Mouse (Mus musculus) mature B cell (primary cell): ENCODE results near the gene Lrp8.

Experiments used
- in situ Hi-C: fragments of 300-500 bp; cut with MboI; formaldehyde crosslinking; loops from 2 replicates; pipeline ENCODE4 v1.14.3; 2019

Lrp8 gene

DNA sequence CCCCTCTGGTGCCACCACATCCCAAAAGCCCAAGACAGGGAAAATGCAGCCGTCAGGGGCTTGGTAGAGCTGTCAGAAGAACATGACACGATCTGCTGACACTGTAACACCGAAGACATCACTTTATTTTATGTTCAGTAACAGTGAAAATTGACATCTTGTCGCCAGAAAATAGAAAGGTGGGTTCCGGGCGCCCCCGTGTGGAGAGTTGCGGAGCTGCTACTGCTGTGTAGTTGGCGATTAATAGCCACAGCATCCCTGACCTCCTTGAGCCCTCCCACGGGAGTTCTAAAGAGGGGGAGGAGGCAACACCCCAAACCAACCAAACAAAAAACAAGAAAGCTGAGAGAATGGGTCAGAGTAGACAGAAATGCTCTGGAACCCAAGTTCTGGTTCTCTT is 42.9 kb downstream of the Lrp8 start:
- in situ Hi-C loops: no loop called here

DNA sequence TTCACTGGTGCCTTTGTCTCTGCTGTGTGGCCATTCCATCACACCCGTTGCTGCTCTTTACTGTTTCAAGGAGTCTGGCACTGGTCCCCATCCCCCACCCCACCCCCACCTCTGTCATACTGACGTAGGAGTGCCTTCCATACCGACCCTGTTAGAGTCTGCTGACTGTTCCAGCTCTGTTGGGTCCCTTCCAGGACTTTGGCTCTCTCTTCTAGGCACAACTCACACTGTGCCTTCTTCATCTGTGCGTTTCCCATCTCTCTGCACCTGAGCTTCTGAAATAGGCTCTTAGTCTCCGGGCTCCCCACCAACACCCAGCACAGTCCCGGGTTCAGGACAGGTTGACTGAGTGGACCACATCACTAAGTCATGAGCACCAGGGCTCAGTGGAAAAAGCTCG is 44.7 kb downstream of the Lrp8 start:
- in situ Hi-C loops: no loop called here

DNA sequence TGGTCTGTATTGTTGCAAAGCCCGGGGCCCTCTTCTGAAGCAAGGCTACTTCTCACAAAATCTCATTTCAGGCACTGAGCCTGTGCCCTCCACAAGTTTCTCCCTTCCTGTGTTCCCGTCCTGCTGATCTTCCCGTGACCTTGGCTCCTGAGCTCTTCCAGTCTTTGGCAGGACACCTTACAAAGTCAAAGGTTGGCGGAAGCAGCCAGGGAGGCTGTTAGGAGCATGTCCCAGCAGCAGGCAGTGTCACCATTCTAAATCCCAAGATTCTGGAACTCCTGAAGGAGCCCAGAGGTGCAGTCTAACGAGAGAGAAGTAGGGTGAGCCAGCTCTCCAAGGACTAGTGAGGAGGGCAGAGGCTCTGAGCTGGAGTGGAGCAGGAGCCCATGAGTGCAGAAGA is 46.5 kb downstream of the Lrp8 start:
- in situ Hi-C loops: no loop called here

DNA sequence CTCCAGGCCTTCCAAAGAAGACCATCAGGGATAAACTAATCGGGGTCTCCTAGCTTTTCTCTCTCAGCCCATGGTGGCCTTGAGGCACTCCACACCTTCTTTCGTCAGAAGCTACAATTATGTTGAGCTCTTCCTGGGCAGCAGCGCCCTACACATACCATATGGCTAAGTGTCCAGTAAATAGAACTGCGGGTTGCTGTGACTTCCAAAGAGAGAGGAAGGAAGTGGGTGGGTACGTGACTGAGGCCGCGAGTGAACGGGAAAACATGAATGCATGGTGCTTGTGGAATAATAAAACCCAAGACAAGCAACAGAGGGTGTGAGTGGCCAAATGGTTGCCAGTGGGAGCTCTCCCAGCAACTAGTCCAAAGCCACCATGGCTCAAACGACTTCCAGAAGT is 47.6 kb downstream of the Lrp8 start:
- in situ Hi-C loops: no loop called here

DNA sequence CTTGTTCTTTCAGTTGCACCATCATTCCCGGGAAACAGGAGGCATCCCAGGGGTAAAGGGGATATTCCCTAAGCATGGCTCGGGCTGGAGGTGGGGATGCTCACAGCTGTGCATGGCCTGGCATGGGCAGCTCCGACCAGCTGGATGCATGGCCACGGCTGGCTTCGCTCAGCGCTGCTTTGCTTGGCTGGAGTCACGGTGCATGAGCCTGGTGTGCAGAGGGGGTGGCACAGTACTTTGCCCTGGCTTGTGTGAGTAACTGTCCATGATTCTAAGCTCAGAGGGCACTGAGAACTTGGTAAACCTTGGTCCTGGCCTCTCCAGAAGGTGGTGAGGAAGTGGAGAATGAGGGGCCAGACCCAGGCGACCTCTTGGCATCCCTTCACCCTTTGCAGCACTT is 48.0 kb downstream of the Lrp8 start:
- in situ Hi-C loops: no loop called here

DNA sequence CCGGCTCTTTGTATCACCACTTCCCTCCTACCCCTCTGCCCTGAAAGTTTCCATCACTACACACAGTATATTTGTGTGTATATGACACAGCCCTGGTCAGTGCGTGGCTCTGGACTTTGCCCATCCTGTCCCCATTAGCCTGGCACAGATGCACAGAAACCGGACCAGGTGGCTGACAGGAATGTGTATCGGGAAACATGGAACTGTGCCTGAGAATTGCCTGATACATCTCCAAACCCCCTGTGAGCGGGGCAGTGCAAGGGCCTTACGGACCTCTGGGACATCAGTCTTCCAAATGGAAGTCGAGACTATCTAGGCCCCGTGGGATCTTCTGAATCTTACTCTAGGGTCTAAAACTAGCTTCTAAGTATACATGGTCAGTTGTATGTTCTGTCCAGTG is 51.3 kb downstream of the Lrp8 start:
- in situ Hi-C loops: no loop called here

DNA sequence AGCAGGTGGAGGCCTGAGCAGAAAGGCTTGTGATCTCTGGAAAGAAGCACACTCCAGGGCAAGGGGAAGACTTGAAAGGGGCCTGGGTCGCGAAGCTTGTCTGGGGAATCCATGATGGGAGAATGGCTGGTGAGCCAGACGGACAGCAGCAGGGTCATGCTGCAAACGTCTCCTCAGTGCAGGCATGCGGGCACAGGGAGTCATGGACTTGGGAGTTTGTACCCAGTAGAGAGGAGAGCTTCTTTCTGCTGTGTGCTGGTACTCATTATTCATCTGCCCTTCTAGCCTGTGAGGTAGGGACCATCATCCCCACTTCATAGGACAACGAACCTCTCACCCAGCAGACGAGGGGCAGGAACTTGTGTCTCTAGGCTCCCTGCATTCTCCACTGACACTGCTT is 51.8 kb downstream of the Lrp8 start:
- in situ Hi-C loops: no loop called here

DNA sequence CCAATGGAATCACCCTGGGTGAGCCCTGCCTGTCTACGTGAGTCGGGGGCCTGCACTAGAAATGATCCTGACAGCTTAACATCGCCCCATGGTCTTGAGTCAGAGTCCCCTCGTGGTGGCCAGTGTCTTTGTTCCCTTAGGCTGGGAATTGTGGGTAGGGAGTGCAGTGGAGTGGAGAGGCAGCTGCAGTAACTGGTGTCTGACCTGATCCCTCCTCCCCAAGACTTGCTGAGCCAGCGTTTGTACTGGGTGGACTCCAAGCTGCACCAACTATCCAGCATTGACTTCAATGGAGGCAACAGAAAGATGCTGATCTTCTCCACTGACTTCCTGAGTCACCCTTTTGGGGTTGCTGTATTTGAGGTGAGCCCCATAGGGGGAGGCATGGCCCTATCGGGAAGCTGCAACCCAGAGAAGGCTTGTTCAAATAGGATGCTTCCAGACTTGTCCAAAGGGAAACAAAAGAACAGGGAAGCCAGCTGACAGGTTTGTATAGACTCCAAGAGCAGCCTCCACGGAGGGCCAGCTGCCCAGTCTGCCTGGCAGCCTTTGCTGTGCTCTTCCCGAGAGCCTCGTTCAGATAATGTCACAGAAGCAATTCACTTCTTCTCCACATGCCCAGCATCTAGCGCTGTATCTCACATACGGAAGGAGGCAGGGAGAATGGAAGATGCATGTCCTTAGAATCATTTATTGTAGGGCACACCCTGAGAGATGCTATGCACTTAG is 55.1 kb downstream of the Lrp8 start:
- in situ Hi-C loops: no loop called here

DNA sequence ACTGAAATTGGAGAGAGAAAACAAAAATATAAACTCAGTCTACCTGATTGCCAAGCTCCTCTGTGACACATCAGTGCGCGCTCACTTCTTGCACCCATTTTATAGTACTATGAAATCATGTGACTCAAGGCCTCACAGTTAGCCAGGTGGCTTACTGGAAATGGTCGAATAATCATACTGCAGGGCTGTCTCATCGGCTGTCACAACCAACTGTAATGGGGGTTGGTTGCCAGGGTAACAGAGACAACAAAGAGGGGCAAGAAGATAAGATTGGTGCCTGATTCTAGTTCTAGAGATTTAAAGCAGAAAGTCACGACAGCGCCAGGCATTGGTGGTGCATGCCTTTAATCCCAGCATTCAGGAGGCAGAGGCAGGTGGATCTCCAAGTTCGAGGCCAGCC is 56.9 kb downstream of the Lrp8 start:
- in situ Hi-C loops: no loop called here

DNA sequence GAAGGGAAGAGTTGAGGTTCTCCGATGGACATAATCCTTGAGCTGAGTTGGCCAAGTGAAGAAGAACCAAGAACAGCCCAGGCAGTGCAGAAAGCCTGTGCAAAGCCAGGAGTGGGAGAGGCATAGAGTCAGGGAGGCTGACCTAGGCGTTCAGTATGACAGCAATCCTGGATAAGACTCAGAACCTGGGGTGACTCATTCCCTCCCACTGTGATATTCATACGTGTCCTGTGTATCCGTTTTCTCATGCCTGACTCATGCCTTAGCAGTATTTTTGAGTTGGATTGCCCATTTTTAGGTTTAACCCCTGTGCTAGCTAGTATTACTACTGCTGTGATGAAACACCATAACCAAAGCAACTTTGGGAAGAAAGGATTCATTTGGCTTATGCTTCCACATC is 62.8 kb downstream of the Lrp8 start:
- in situ Hi-C loops: no loop called here

DNA sequence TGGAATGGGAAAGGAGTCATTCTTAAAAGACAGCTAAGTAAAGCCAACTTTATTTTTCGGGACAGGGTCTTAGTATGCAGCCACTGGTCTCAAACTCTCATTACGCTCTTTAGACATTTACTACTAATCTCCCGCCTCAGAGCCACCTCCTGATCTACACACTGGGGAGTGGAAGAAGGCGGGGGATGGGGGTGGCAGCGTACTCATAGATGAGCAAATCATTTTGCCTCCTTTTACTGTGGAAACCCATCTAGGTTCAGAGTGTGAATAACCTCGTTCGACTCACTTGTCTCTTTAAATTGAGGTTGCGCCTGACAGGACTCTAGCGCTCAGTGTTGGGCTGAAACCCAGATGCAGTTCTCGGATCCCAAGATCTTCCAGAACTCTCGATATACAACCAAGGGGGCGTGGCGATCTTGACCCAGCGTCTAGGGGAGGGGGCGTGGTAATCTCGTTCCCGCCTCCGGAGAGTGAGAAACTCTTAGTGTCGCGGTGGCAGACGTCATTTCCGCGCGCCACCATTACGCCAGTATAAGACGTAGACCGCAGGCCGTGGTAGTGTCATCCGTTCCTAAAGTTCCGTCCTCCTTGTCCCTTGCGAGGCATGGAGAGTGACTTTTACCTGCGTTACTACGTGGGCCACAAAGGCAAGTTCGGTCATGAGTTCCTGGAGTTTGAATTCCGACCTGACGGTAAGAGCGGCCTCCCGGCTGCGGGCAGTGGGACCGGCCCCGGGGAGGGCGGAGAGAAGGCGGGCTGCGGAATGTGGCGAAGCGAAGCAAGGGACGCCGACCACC is 77.4 kb downstream of the Lrp8 start, which contains the start of gene Magoh:
Gene Magoh (plus strand): TSS at position 502 of the 797 bp plus-strand sequence.
- in situ Hi-C loops: no loop called here

DNA sequence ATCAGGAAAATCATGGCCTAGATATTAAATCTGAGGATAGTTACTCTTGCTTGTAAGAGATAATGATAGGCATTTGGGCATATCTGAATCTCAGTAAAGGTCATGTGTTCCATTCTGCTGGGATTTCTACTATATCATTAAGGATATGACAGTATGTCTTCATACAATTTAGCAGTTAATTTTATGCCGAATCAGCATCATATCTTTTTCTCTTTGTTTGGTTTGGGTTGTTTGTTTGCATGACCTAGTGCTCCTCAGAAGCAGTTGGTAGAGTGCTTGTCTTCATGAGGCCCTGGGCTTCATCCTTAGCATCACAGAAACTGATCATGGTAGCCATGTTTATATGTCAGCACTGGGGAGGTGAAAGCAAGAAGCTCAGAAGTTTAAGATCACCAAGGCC is 79.6 kb downstream of the Lrp8 start:
- in situ Hi-C loops: no loop called here

DNA sequence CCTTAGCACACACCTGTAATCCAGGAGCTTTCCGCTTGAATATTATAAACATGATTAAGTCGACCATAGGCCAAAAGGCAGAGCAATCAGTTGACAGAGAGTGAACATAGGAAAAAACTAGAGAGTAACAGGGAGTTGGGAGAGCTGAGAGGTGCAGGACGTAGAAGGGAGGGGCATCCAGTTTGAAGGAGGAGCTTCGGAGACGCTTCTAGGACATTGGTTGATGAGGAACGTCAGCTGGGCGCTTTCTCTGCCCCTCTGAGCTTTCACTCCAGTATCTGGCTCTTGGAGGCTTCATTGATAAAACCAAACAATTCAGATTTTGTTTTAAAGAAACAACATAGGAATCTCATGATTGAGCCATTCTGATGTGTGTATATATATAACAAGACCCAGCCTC is 84.3 kb downstream of the Lrp8 start:
- in situ Hi-C loops: no loop called here

DNA sequence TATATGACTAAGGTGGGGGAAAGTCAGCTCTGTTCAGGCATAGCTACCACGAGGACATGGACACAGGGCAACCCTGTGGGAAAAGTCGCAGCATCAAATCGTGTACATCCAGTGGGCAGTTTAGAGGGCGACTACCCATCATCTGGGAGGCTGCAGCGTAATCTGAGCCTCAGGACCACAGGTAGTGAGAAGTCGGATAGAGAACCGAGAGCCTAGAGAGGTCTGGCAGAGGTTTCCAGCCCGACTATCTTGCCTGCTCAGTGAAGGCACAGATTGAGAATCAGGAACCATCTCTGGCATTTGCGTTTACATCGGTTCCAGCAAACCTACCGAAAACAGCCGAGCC is 87.3 kb downstream of the Lrp8 start:
- in situ Hi-C loops: no loop called here

DNA sequence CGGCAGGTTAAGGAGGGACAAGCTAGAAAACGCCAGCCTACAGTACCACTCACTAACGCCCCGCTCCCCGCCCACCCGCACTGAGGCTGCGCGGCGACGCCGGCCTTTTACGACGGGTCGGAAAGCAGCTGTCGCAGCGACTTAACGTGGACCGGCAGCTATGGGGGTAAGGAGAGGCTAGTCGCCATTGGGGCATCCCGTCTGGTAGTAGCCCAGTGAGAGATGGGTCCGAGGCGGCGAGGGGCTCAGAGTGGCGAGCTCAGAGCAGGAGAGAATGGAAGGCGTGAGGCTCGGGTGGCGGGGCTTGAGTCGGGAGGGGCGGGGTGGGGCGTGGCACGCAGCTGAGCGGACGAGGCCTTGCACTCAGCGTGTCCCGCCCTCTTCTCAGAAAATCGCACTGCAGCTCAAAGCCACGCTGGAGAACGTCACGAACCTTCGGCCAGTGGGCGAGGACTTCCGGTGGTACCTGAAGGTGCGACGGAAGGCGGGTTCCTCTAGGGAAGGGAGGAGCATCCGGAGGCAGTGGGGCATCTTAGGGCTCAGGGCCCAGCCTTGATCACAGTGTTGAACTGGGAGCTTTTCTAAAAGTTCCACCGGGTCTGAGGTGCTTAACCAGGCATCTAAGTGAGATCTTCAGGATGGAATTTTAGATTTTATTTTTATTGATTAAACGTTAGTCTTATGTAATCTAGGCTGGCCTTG is 87.8 kb downstream of the Lrp8 start, which contains the start of gene 0610037L13Rik:
Gene 0610037L13Rik (plus strand): TSS at position 83 of the 702 bp plus-strand sequence.
- in situ Hi-C loops: no loop called here

DNA sequence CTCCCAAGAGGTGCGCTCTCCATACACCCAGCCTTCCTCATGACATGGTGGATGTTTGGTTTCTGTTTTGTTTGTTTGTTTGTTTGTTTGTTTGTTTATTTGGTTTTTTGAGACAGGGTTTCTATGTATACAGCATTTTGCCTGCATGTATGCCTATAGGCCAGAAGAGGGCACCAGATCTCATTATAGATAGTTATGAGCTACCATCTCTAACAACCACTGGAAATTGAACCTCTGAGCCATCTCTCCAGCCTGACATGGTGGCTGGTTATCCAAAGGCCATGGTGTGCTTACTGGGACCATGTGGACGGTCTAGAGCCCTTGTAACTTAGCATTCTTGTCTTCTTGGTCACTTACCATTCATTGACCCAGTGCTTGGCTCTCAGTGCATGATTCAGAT is 90.6 kb downstream of the Lrp8 start:
- in situ Hi-C loops: no loop called here

DNA sequence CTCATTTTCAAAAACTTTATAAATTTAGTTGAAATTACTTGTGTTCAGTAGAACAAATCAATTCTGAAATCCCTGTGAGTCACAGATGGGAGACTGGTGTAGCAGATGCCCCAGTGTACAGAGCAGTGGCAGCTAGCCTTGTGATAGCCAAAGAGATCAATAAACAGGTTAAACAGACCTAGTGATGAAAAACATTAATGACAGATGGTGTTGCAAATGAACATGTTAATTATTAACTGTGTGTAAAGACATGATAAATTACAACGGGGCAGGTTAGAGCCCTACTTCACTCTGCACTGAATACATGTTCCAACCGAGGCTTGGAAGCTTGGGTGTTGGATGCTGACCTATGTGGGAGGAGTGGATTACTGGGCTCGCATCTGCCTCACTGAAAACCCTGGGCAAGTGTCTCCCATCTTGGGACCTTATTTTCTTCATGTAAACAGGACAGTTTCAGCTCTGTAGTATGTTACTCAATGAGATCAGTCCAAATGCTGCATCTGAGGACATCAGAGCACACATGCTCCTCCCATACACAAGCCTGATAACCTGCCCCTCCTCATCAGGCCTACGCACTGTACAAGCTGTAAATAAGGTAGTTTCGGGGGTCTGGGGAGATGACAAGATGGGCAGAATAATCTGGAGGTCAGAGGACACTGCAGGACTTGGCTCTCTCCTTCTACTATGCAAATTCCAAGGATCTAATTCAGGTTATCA is 97.3 kb downstream of the Lrp8 start:
- in situ Hi-C loops: no loop called here

DNA sequence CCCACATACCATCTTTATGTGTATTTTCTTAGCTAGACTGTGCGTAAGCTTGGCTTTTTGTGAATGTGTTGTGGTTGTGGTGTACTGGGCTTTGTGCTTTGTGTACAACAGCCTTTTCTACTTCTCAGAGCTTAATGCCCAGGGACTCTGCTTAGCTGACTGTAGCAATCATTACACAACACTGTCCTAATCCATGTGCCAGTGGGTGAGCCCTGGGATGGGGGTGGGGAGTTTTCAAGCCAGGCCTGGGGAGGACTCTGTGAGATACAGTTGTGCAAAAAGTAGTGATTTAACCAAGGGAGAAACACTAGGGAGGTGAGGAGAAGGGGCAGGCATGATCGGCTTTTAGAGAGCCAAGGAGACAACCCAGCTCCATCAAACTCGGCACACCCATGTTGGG is 98.1 kb downstream of the Lrp8 start:
- in situ Hi-C loops: no loop called here

DNA sequence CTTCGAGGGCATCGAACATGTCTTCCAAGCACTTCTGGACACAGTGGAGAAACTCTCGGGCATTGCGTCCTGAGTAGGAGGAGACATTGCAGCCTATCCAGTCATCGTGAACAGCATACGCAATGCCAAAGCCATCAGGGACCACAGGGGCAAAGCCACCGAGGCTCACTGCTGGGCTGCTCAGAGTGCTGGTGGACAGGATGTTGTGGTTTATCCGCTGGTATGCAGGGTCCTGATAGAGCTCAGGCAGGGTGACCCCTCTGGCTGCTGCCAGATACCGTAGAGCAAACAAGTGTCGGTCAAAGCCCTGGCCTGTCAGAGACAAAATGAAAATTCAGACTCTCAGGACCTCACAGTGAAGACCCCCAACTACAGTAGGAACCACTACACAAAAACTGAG is 102.2 kb downstream of the Lrp8 start:
- in situ Hi-C loops: no loop called here

DNA sequence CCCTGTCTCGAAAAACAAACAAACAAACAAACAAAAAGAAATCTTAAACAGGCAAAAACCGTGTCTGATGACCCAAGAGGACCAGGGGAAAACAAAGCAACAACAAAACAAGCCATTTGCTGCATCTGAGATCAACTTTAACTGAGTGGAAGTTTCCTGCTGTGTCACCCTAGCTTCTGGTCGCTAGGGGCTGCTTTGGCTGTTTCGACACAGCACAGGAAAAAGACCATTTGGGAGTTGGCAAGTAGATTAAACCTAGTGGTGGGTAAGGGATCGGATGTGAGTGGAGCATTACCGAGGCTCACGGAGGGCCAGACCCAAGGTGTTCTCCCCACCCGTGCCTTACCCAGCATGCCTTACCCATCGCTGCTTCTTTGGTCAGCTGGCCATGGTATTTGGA is 104.5 kb downstream of the Lrp8 start:
- in situ Hi-C loops: no loop called here

DNA sequence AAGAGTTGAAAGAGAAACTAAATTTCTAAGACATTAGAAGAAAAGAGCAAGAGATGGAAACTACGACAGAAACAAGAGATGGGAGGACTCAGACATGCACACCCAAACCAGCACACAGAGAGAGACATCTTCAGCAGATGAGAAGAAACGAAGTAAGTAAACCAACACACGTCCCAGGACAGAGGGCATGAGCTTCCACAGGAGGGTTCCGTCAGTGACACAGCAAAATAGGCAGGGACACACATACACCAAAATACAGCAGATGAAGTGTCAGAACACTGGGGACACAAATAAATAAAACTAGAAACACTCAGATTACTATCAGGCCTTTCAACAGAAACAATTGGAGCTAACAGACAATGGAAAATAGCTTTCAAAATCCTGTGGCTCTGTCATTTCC is 108.0 kb downstream of the Lrp8 start:
- in situ Hi-C loops: no loop called here

DNA sequence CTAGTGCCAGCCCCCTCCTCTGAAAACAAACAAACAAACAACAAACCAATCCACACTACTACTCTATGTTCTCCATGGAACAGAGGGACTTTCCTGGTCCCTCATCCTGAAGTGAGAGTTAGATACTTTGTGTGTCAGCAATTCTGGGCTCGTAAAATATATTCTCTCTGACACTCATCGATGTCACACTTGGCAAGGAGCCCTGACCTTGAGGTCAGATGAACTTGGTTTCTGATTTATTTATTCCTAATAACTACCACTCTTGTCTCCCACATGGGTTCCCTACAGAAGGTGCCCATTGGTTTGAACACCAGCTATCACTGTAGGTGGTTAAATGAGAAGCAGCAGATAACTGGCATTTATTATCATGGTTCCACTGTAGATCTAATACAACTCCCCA is 118.3 kb downstream of the Lrp8 start:
- in situ Hi-C loops: no loop called here
